Mouse (Mus musculus): ENCODE measurements around the gene Fcgr3.

- TF ChIP-seq CTCF (IDR thresholded peaks at IDR 0.05; ENCODE audit: low read depth, low read length) = no peak
- TF ChIP-seq POLR2A (IDR thresholded peaks at IDR 0.05; ENCODE audit: extremely low read depth, insufficient read depth, low read length) = no peak
Measured at GRCm38 (mm10) chr1:171102547-171103177, 37.9 kb upstream of the Fcgr3 start.
